Mouse (Mus musculus) layer of hippocampus, postnatal 10 days (tissue): ENCODE measurements at regions not wholly inside any gene's neighbourhood (a gene's known extent, or its start where the extent isn't known, plus 50 kb on each side); places are given as distances from the start of the nearest gene placed in this dataset.
A peak's percentile ranks its signal among the peaks of the same experiment; 100 is the strongest.

Experiments used
- DNase-seq, 2 experiments: peaks; one replicate each; pipeline ENCODE4 v3.0.0; 2021; ENCODE audit warnings: low spot score in 2 of 2

DNA sequence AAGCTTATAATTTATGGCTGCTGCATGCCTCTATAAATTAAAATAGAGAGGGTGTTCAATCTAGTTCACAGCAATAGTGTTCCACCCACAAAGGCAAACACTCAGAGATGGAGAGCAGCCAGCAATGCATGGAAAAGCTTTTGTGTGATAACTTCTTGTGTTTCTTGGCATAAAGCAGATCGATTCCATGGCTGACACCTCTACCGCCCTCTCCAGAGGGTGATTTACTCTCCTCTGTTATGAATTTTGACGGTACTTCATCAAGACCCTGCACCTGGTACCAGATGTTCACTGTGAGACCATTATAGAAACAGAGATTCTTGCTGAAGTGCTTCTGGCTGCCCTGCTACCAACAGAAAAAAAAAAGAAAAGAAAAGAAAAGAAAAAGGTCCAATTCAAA lies 54.1 kb upstream of the Btc start:
- DNase-seq: no peak

DNA sequence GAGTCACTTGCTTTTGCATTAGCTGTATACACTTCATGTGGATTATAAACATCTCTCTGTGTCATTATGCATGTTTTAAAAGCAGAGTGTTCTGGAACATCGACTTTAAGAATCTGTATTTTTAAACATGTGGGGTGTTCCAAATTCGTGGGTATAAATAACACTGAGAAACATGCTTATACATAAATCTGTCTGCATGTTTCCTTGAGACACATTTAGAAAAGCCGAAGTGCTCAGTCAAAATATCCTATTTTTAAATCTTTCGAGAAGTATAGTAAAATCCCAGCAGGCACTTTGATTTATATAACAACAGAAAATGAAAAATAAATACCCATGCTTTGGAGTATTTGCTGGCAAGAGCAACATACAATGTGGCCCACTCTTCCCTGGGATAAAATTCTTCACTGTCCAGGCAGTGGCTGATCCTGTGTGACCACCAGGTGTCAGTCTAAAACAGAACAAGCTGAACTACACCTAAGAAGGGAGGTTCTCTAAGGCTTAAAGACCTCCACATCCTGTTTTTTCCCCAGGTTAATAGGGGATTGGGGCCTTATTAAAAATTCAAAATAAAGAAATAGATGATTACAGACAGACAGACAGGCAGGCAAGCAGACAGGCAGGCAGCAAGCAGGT lies 52.4 kb upstream of the Parm1 start:
- DNase-seq: peak; percentile 26 to 49
